In genomic region chr7:130677541-130678274, GRCm38 (mm10) we compare ENCODE assay signal across 11 mouse cellular contexts.
DNase-seq lines count a peak whose midpoint lies in the region; ATAC-seq and TF ChIP-seq lines count a peak whose summit lies in the region.
"Had no signal": no experiment of that assay in that cellular context is flagged by ENCODE, and none has a peak within 500 bp of the region (broad histone marks: within the 10 kb centered on the region; RNA-seq: fewer than 3 reads in every experiment).

No protein-coding gene starts in this region.

- ATAC-seq in heart, embryonic 16.5 days (replicated peaks; ENCODE audit: extremely low read depth, insufficient read depth, low FRiP score) = no peak
- ATAC-seq in embryonic facial prominence, embryonic 14.5 days (ENCODE audit: low read depth) = no peak
- no peak for ATAC-seq in hindbrain, embryonic 14.5 days (ENCODE audit: low FRiP score)
- no peak for ATAC-seq in midbrain, embryonic 15.5 days (replicated peaks)
- ATAC-seq in intestine, postnatal 0 days = no peak

- 0 out of 2 replicates have a peak, but pooled peaks cover 2% of the 10 kb centered on the region for H3K9me3 ChIP-seq in heart, embryonic 16.5 days (replicated peaks; ENCODE audit: control insufficient read depth, low read length)
- H3K9me3 ChIP-seq in embryonic facial prominence, embryonic 14.5 days (ENCODE audit: control insufficient read depth, low read length) = no peaks in the 10 kb centered on the region; the same call in 1 of the 2 replicates
- no peaks in the 10 kb centered on the region for H3K9me3 ChIP-seq in hindbrain, embryonic 14.5 days (ENCODE audit: control insufficient read depth, low read length)
- H3K9me3 ChIP-seq in midbrain, embryonic 15.5 days = no peaks in the 10 kb centered on the region
- no peaks in the 10 kb centered on the region for H3K9me3 ChIP-seq in intestine, postnatal 0 days (ENCODE audit: control insufficient read depth)

- H3K36me3 ChIP-seq in heart, embryonic 16.5 days (ENCODE audit: control insufficient read depth, insufficient read depth) = peaks cover 23% of the 10 kb centered on the region
- H3K36me3 ChIP-seq in embryonic facial prominence, embryonic 14.5 days (ENCODE audit: control insufficient read depth, insufficient read depth, low read length) = peaks cover 9% of the 10 kb centered on the region; the same call in 1 of the 2 replicates
- H3K36me3 ChIP-seq in hindbrain, embryonic 14.5 days (replicated peaks; ENCODE audit: control insufficient read depth, insufficient read depth) = no peaks in the 10 kb centered on the region
- no peaks in the 10 kb centered on the region for H3K36me3 ChIP-seq in midbrain, embryonic 15.5 days (replicated peaks)
- peaks cover 45% of the 10 kb centered on the region for H3K36me3 ChIP-seq in intestine, postnatal 0 days (ENCODE audit: control insufficient read depth, insufficient read depth)
- H3K36me3 ChIP-seq in thymus, adult 2 months (ENCODE audit: control insufficient read depth, insufficient read depth, low read length) = no peaks in the 10 kb centered on the region

- H3K9ac ChIP-seq in heart, embryonic 16.5 days (ENCODE audit: low read length) = no peak overlapping the region
- no peak overlapping the region for H3K9ac ChIP-seq in embryonic facial prominence, embryonic 14.5 days (ENCODE audit: low read depth, low read length)
- H3K9ac ChIP-seq in hindbrain, embryonic 14.5 days = no peak overlapping the region
- no peak overlapping the region for H3K9ac ChIP-seq in midbrain, embryonic 15.5 days
- no peak overlapping the region for H3K9ac ChIP-seq in intestine, postnatal 0 days (ENCODE audit: low read depth, low read length)

- 84% methylated on average over 12 of the region's 12 CpGs for WGBS in heart, embryonic 16.5 days
- WGBS in embryonic facial prominence, embryonic 14.5 days = 86% methylated on average over 12 of the region's 12 CpGs
- WGBS in hindbrain, embryonic 14.5 days = 57% methylated on average over 12 of the region's 12 CpGs
- WGBS in midbrain, embryonic 15.5 days = 58% methylated on average over 12 of the region's 12 CpGs
- WGBS in intestine, postnatal 0 days = 91% methylated on average over 12 of the region's 12 CpGs
- 94% methylated on average over 12 of the region's 12 CpGs for WGBS in thymus, adult 2 months

- TF ChIP-seq CTCF in intestine, postnatal 0 days (IDR thresholded peaks at IDR 0.05; ENCODE audit: low read depth) = no peak
- TF ChIP-seq CTCF in thymus, adult 2 months (IDR thresholded peaks at IDR 0.05; ENCODE audit: borderline replicate concordance, control insufficient read depth, extremely low read depth, insufficient read depth, low read length, poor library complexity) = no peak

- H3K4me3 ChIP-seq in heart, embryonic 16.5 days (ENCODE audit: low read length) = no peak overlapping the region
- H3K4me3 ChIP-seq in embryonic facial prominence, embryonic 14.5 days (ENCODE audit: low read depth, low read length) = no peak overlapping the region
- H3K4me3 ChIP-seq in hindbrain, embryonic 14.5 days (replicated peaks; ENCODE audit: low read length) = no peak overlapping the region
- no peak overlapping the region for H3K4me3 ChIP-seq in midbrain, embryonic 15.5 days
- H3K4me3 ChIP-seq in intestine, postnatal 0 days (ENCODE audit: low read depth, low read length) = no peak overlapping the region
- H3K4me3 ChIP-seq in thymus, adult 2 months (ENCODE audit: control insufficient read depth, insufficient read depth, low read length) = no peak overlapping the region
- H3K4me3 ChIP-seq: myocyte had no signal

- no peak for TF ChIP-seq POLR2A in thymus, adult 2 months (IDR thresholded peaks at IDR 0.05; ENCODE audit: control insufficient read depth, extremely low read depth, insufficient read depth, low read length, poor library complexity)

- no peak for DNase-seq in heart, adult 8-10 months (ENCODE audit: low spot score)
- no peak for DNase-seq in embryonic facial prominence, embryonic 14.5 days (ENCODE audit: low spot score)
- no peak for DNase-seq in hindbrain, embryonic 14.5 days (ENCODE audit: low spot score)
- no peak for DNase-seq in thymus, adult 2 months
- no peak for DNase-seq in kidney, postnatal 4 days
- DNase-seq: kidney, adult 9 months; lung, adult 18-20 months had no signal

- peak overlapping the region; percentile 57; the same call in 1 of the 2 replicates for H3K27ac ChIP-seq in heart, embryonic 16.5 days (ENCODE audit: low read length)
- H3K27ac ChIP-seq in embryonic facial prominence, embryonic 14.5 days (replicated peaks; ENCODE audit: low read depth, low read length) = peak overlapping the region; percentile 44
- H3K27ac ChIP-seq in hindbrain, embryonic 14.5 days = peak overlapping the region; percentile 65
- H3K27ac ChIP-seq in midbrain, embryonic 15.5 days = peak overlapping the region; percentile 61
- H3K27ac ChIP-seq in intestine, postnatal 0 days (ENCODE audit: low read depth, low read length) = no peak overlapping the region
- H3K27ac ChIP-seq in thymus, adult 2 months (ENCODE audit: control insufficient read depth, insufficient read depth, low read length) = no peak overlapping the region

- H3K4me2 ChIP-seq in heart, embryonic 16.5 days (ENCODE audit: low read depth, low read length) = no peak overlapping the region
- no peak overlapping the region for H3K4me2 ChIP-seq in embryonic facial prominence, embryonic 14.5 days (ENCODE audit: low read depth, low read length)
- H3K4me2 ChIP-seq in hindbrain, embryonic 14.5 days (replicated peaks) = no peak overlapping the region
- H3K4me2 ChIP-seq in midbrain, embryonic 15.5 days = no peak overlapping the region
- no peak overlapping the region for H3K4me2 ChIP-seq in intestine, postnatal 0 days (replicated peaks; ENCODE audit: low read depth)

- H3K4me1 ChIP-seq in heart, embryonic 16.5 days (ENCODE audit: control insufficient read depth, insufficient read depth, low read length) = peaks cover 32% of the 10 kb centered on the region
- H3K4me1 ChIP-seq in embryonic facial prominence, embryonic 14.5 days (ENCODE audit: control insufficient read depth, insufficient read depth, low read length) = peaks cover 5% of the 10 kb centered on the region; the same call in 1 of the 2 replicates
- H3K4me1 ChIP-seq in hindbrain, embryonic 14.5 days (replicated peaks; ENCODE audit: control insufficient read depth, insufficient read depth, low read length) = peaks cover 6% of the 10 kb centered on the region; the same call in 1 of the 2 replicates
- peaks cover 13% of the 10 kb centered on the region for H3K4me1 ChIP-seq in midbrain, embryonic 15.5 days
- no peaks in the 10 kb centered on the region for H3K4me1 ChIP-seq in intestine, postnatal 0 days (replicated peaks; ENCODE audit: control insufficient read depth, insufficient read depth, low read length)
- H3K4me1 ChIP-seq in thymus, adult 2 months (replicated peaks; ENCODE audit: control insufficient read depth, insufficient read depth, low read length) = no peaks in the 10 kb centered on the region

- no peaks in the 10 kb centered on the region for H3K27me3 ChIP-seq in heart, embryonic 16.5 days (ENCODE audit: control insufficient read depth, insufficient read depth, low read length)
- no peaks in the 10 kb centered on the region for H3K27me3 ChIP-seq in embryonic facial prominence, embryonic 14.5 days (replicated peaks; ENCODE audit: control insufficient read depth, insufficient read depth, low read length)
- no peaks in the 10 kb centered on the region for H3K27me3 ChIP-seq in hindbrain, embryonic 14.5 days (ENCODE audit: control insufficient read depth, insufficient read depth, low read length)
- no peaks in the 10 kb centered on the region for H3K27me3 ChIP-seq in midbrain, embryonic 15.5 days (replicated peaks)
- H3K27me3 ChIP-seq in intestine, postnatal 0 days (replicated peaks; ENCODE audit: control insufficient read depth, insufficient read depth, low read length) = no peaks in the 10 kb centered on the region
- H3K27me3 ChIP-seq in thymus, adult 2 months (ENCODE audit: control insufficient read depth, insufficient read depth, low read length) = no peaks in the 10 kb centered on the region

Comparison
In these comparisons a context has a peak if more than half of its experiments do, and no peak if none do; other contexts are left out.
1. H3K27ac ChIP-seq: peak in heart, embryonic 16.5 days (single experiment), embryonic facial prominence, embryonic 14.5 days (single experiment), hindbrain, embryonic 14.5 days (single experiment) and midbrain, embryonic 15.5 days (single experiment); none in intestine, postnatal 0 days (single experiment) and thymus, adult 2 months (single experiment).